Mouse (Mus musculus) MEL (cell line): Measurements from ENCODE around the gene Sox1. TPM values are rescaled to one million over a fixed set of nuclear protein-coding genes. Genes with fewer than 3 reads are reported as not detected.

ENCODE experiments used
- DNase-seq: peaks from one replicate; pipeline ENCODE4 v3.0.0; 2011; ENCODE audit warnings: low read depth, low spot score
- H3K27ac ChIP-seq: 2 replicates; pipeline ENCODE4 v1.5.1; 2012; ENCODE audit warnings: low read depth, mild to moderate bottlenecking, control low read depth, low read length, moderate library complexity; ENCODE audit not compliant: control insufficient read depth
- H3K27me3 ChIP-seq, 2 experiments: fragments of 150-350 bp in 1 of 2; sonication (generic) in 1 of 2; 2 replicates each; pipeline ENCODE4 v1.6.1; 2012; ENCODE audit warnings: low read length in 2 of 2, mild to moderate bottlenecking in 2 of 2, improper control_type of control experiment in 1 of 2, moderate library complexity in 1 of 2; ENCODE audit not compliant: insufficient read depth in 2 of 2, control insufficient read depth in 1 of 2
- H3K36me3 ChIP-seq, 2 experiments: 2 replicates each; pipeline ENCODE4 v1.6.1; 2012 to 2014; ENCODE audit warnings: low read length in 2 of 2, improper control_type of control experiment in 1 of 2, inconsistent platforms in 1 of 2, mild to moderate bottlenecking in 1 of 2; ENCODE audit not compliant: insufficient read depth in 2 of 2, control insufficient read depth in 1 of 2
- H3K4me1 ChIP-seq, 2 experiments: fragments of 150-350 bp in 1 of 2; sonication (generic) in 1 of 2; 2 replicates each; pipeline ENCODE4 v1.6.1; 2012; ENCODE audit warnings: low read length in 2 of 2, improper control_type of control experiment in 1 of 2, mild to moderate bottlenecking in 1 of 2; ENCODE audit not compliant: insufficient read depth in 2 of 2, control insufficient read depth in 1 of 2
- H3K4me3 ChIP-seq, 2 experiments: fragments of 150-350 bp in 1 of 2; sonication (generic) in 1 of 2; 2 replicates each; pipeline ENCODE4 v1.5.1; 2012; ENCODE audit warnings: low read depth in 2 of 2, low read length in 2 of 2, mild to moderate bottlenecking in 2 of 2, moderate library complexity in 2 of 2, control low read depth in 1 of 2, improper control_type of control experiment in 1 of 2; ENCODE audit not compliant: control insufficient read depth in 1 of 2, insufficient read depth in 1 of 2
- H3K79me2 ChIP-seq: 2 replicates; pipeline ENCODE4 v1.6.1; 2012; ENCODE audit warnings: mild to moderate bottlenecking, low read length, moderate library complexity; ENCODE audit not compliant: control insufficient read depth, poor library complexity, insufficient read depth
- H3K9ac ChIP-seq: 2 replicates; pipeline ENCODE4 v1.6.1; 2012; ENCODE audit warnings: low read depth, mild to moderate bottlenecking, control low read depth, low read length, moderate library complexity; ENCODE audit not compliant: control insufficient read depth, poor library complexity, severe bottlenecking
- H3K9me3 ChIP-seq: fragments of 150-350 bp; sonication (generic); replicated peaks from 2 replicates; pipeline ENCODE4 v1.6.1; 2012; ENCODE audit warnings: mild to moderate bottlenecking, low read length, improper control_type of control experiment, moderate library complexity; ENCODE audit not compliant: insufficient read depth
- CTCF ChIP-seq, 3 experiments: IDR thresholded peaks in 2 of 3; conservative IDR thresholded peaks in 1 of 3; 2 replicates each; pipeline ENCODE4 v1.5.1; 2011 to 2012; ENCODE audit warnings: low read length in 3 of 3, low read depth in 2 of 3, mild to moderate bottlenecking in 2 of 3, improper control_type of control experiment in 1 of 3, inconsistent platforms in 1 of 3, mixed read lengths in 1 of 3, moderate library complexity in 1 of 3; ENCODE audit not compliant: control insufficient read depth in 1 of 3, insufficient read depth in 1 of 3, poor library complexity in 1 of 3, severe bottlenecking in 1 of 3
- E2F4 ChIP-seq: IDR thresholded peaks from 2 replicates; pipeline ENCODE4 v1.6.1; 2011; ENCODE audit warnings: low read depth, low read length, improper control_type of control experiment, borderline replicate concordance
- EP300 ChIP-seq, 2 experiments: IDR thresholded peaks; 2 replicates each; pipeline ENCODE4 v1.6.1; 2011; ENCODE audit warnings: improper control_type of control experiment in 2 of 2, low read length in 2 of 2, low read depth in 1 of 2, mild to moderate bottlenecking in 1 of 2
- ETS1 ChIP-seq: IDR thresholded peaks from 2 replicates; pipeline ENCODE4 v1.6.1; 2012; ENCODE audit warnings: low read depth, mild to moderate bottlenecking, inconsistent platforms, low read length, improper control_type of control experiment, moderate library complexity
- JUND ChIP-seq: IDR thresholded peaks from 2 replicates; pipeline ENCODE4 v1.6.1; 2011; ENCODE audit warnings: low read depth, mild to moderate bottlenecking, improper control_type of control experiment, low read length
- KAT2A ChIP-seq: conservative IDR thresholded peaks from 2 replicates; pipeline ENCODE4 v1.6.1; 2012; ENCODE audit warnings: low read depth, low read length, improper control_type of control experiment, inconsistent platforms
- MAX ChIP-seq: IDR thresholded peaks from 2 replicates; pipeline ENCODE4 v1.6.1; 2011; ENCODE audit warnings: low read length, improper control_type of control experiment
- MEF2A ChIP-seq: IDR thresholded peaks from 2 replicates; pipeline ENCODE4 v1.6.1; 2014; ENCODE audit warnings: low read depth, mild to moderate bottlenecking, inconsistent platforms, low read length, improper control_type of control experiment; ENCODE audit not compliant: poor library complexity, insufficient replicate concordance, severe bottlenecking; ENCODE audit errors: extremely low read depth
- MXI1 ChIP-seq: IDR thresholded peaks from 2 replicates; pipeline ENCODE4 v1.6.1; 2011; ENCODE audit warnings: mild to moderate bottlenecking, low read depth, low read length, improper control_type of control experiment
- MYB ChIP-seq: IDR thresholded peaks from 2 replicates; pipeline ENCODE4 v1.6.1; 2011; ENCODE audit warnings: mild to moderate bottlenecking, low read depth, low read length, improper control_type of control experiment
- NRF1 ChIP-seq: IDR thresholded peaks from 2 replicates; pipeline ENCODE4 v1.6.1; 2014; ENCODE audit warnings: low read depth, mild to moderate bottlenecking, inconsistent platforms, low read length, improper control_type of control experiment, moderate library complexity; ENCODE audit not compliant: poor library complexity, insufficient read depth, severe bottlenecking
- POLR2A ChIP-seq, 2 experiments: IDR thresholded peaks; 2 replicates each; pipeline ENCODE4 v1.6.1; 2011 to 2012; ENCODE audit warnings: low read length in 2 of 2, mild to moderate bottlenecking in 2 of 2, control low read depth in 1 of 2, improper control_type of control experiment in 1 of 2, low read depth in 1 of 2, moderate library complexity in 1 of 2; ENCODE audit not compliant: control insufficient read depth in 1 of 2, insufficient read depth in 1 of 2, poor library complexity in 1 of 2
- POLR2AphosphoS2 ChIP-seq: IDR thresholded peaks from 2 replicates; pipeline ENCODE4 v1.6.1; 2011; ENCODE audit warnings: low read length, improper control_type of control experiment
- POLR2AphosphoS5 ChIP-seq: IDR thresholded peaks from 2 replicates; pipeline ENCODE4 v1.6.1; 2012; ENCODE audit warnings: low read depth, borderline replicate concordance, mild to moderate bottlenecking, inconsistent platforms, low read length, moderate library complexity, mixed read lengths
- SIN3A ChIP-seq: IDR thresholded peaks from 2 replicates; pipeline ENCODE4 v1.6.1; 2012; ENCODE audit warnings: low read length, improper control_type of control experiment, inconsistent platforms
- SMC3 ChIP-seq: IDR thresholded peaks from 2 replicates; pipeline ENCODE4 v1.6.1; 2011; ENCODE audit warnings: low read depth, low read length, improper control_type of control experiment
- TBP ChIP-seq: IDR thresholded peaks from 2 replicates; pipeline ENCODE4 v1.8.0; 2011; ENCODE audit warnings: low read depth, low read length, improper control_type of control experiment
- USF1 ChIP-seq: IDR thresholded peaks from 2 replicates; pipeline ENCODE4 v1.6.1; 2014; ENCODE audit warnings: low read depth, mild to moderate bottlenecking, inconsistent platforms, low read length, improper control_type of control experiment, moderate library complexity
- USF2 ChIP-seq, 2 experiments: IDR thresholded peaks; 2 replicates each; pipeline ENCODE4 v1.6.1; 2011 to 2012; ENCODE audit warnings: improper control_type of control experiment in 2 of 2, low read length in 2 of 2, borderline replicate concordance in 1 of 2, inconsistent platforms in 1 of 2, low read depth in 1 of 2, mild to moderate bottlenecking in 1 of 2; ENCODE audit not compliant: insufficient read depth in 1 of 2
- ZNF384 ChIP-seq: IDR thresholded peaks from 2 replicates; pipeline ENCODE4 v1.6.1; 2012; ENCODE audit warnings: low read depth, mild to moderate bottlenecking, inconsistent platforms, low read length, improper control_type of control experiment
- polyA plus RNA-seq, 2 experiments: library from polyadenylated mRNA; stranded (reverse) in 1 of 2; unstranded in 1 of 2; fragments of >175 nt in 1 of 2; fragments of >200 nt in 1 of 2; gene quantifications; 2 replicates each; pipeline versions ENCODE4 v1.2.1 to v1.2.4; 2012; ENCODE audit warnings: low replicate concordance in 2 of 2, low read depth in 1 of 2; ENCODE audit not compliant: insufficient read length in 2 of 2, insufficient read depth in 1 of 2, missing spikeins in 1 of 2
- total RNA-seq: library from RNA; depleted of rRNA; stranded (reverse); fragments of 300-350 nt; gene quantifications from 2 replicates; pipeline ENCODE4 v1.2.3, GENCODE M21; 2012

Gene Sox1
- total and polyA plus RNA-seq, 3 experiments: not detected

GRCm38 (mm10) chr8:12400611-12401390, 5.7 kb downstream of the Sox1 start:
- no peaks in the 10 kb centered on the region for H3K27me3 ChIP-seq

GRCm38 (mm10) chr8:12401391-12402270, 6.5 kb downstream of the Sox1 start:
- no peaks in the 10 kb centered on the region for H3K79me2 ChIP-seq
- H3K27me3 ChIP-seq: no peaks in the 10 kb centered on the region
- DNase-seq: no peak
- H3K9ac ChIP-seq: no peak overlapping the region
- H3K4me3 ChIP-seq: no peak overlapping the region
- no peaks in the 10 kb centered on the region for H3K4me1 ChIP-seq
- no peak overlapping the region for H3K27ac ChIP-seq
- no peaks in the 10 kb centered on the region for H3K36me3 ChIP-seq
- TF ChIP-seq TBP (no peak), NRF1 (no peak), MEF2A (no peak), POLR2AphosphoS5 (no peak), EP300 (IDR thresholded peaks at IDR 0.05; ENCODE audit: low read depth in 1 of 2, low read length in 2 of 2) (no peak), ETS1 (no peak), MXI1 (no peak), CTCF (IDR thresholded peaks at IDR 0.05 in 2 of 3, conservative IDR thresholded peaks at IDR 0.05 in 1 of 3; ENCODE audit: control insufficient read depth in 1 of 3, insufficient read depth in 1 of 3, low read depth in 2 of 3, low read length in 3 of 3, poor library complexity in 1 of 3, severe bottlenecking in 1 of 3) (no peak), E2F4 (no peak)
- H3K9me3 ChIP-seq: no peaks in the 10 kb centered on the region

More at GRCm38 (mm10) chr8:12400611-12401390, 5.7 kb downstream of the Sox1 start:
- no peak for DNase-seq
- H3K36me3 ChIP-seq: no peaks in the 10 kb centered on the region
- no peaks in the 10 kb centered on the region for H3K79me2 ChIP-seq
- no peak overlapping the region for H3K9ac ChIP-seq
- H3K4me3 ChIP-seq: no peak overlapping the region
- H3K27ac ChIP-seq: no peak overlapping the region
- H3K9me3 ChIP-seq: no peaks in the 10 kb centered on the region
- TF ChIP-seq MAX: no peak
- no peak for TF ChIP-seq SMC3
- TF ChIP-seq USF1: no peak
- TF ChIP-seq CTCF (IDR thresholded peaks at IDR 0.05 in 2 of 3, conservative IDR thresholded peaks at IDR 0.05 in 1 of 3; ENCODE audit: control insufficient read depth in 1 of 3, insufficient read depth in 1 of 3, low read depth in 2 of 3, low read length in 3 of 3, poor library complexity in 1 of 3, severe bottlenecking in 1 of 3): no peak
- TF ChIP-seq POLR2A (IDR thresholded peaks at IDR 0.05; ENCODE audit: control insufficient read depth in 1 of 2, insufficient read depth in 1 of 2, low read depth in 1 of 2, low read length in 2 of 2, poor library complexity in 1 of 2): no peak
- no peak for TF ChIP-seq ZNF384
- no peak for TF ChIP-seq KAT2A
- TF ChIP-seq USF2 (IDR thresholded peaks at IDR 0.05; ENCODE audit: borderline replicate concordance in 1 of 2, insufficient read depth in 1 of 2, low read depth in 1 of 2, low read length in 2 of 2): no peak
- no peak for TF ChIP-seq MYB
- TF ChIP-seq E2F4: no peak
- no peak for TF ChIP-seq TBP
- no peak for TF ChIP-seq MEF2A
- TF ChIP-seq JUND: no peak
- TF ChIP-seq POLR2AphosphoS2: no peak
- no peak for TF ChIP-seq SIN3A
- H3K4me1 ChIP-seq: no peaks in the 10 kb centered on the region
